In the genomic region with DNA sequence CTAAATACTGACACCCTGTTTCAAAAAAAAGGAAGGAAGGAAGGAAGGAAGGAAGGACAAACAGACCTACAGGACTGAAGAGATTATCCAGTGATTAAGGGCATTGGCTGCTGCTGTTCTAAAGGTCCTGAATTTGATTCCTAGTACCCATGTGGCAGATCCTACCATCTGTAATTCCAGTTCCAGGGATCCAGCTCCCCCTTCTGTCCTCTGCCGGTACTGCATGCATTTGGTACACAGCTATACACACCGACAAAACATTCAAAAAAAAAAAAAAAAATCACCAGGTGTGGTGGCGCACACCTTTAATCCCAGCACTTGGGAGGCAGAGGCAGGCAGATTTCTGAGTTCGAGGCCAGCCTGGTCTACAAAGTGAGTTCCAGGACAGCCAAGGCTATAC, we compare ENCODE assay signal across 9 mouse cellular contexts. TPM values are rescaled to one million over a fixed set of nuclear protein-coding genes. Genes with fewer than 3 reads are reported as not detected.
A peak's percentile ranks its signal among the peaks of the same experiment; 100 is the strongest.
DNase-seq lines count a peak whose midpoint lies in the region; ATAC-seq and TF ChIP-seq lines count a peak whose summit lies in the region.
"Had no signal": no experiment of that assay in that cellular context is flagged by ENCODE, and none has a peak within 500 bp of the region (broad histone marks: within the 10 kb centered on the region; RNA-seq: fewer than 3 reads in every experiment).

No protein-coding gene starts in this region.

- peak; percentile 41 for DNase-seq in forebrain, embryonic 10.5 days (ENCODE audit: extremely low spot score, low spot score)
- peak; percentile 20 for DNase-seq in midbrain, embryonic 14.5 days
- DNase-seq in cerebellum, postnatal 36 days, result peak; percentile 36 to 39
- no peak for DNase-seq in liver, embryonic 14.5 days (ENCODE audit: low read depth in 3 of 3, low spot score in 3 of 3)
- peak; percentile 61 for DNase-seq in thymus, postnatal 25 days

- peaks cover 5% of the 10 kb centered on the region for H3K4me1 ChIP-seq in forebrain, embryonic 10.5 days
- H3K4me1 ChIP-seq in forebrain, embryonic 16.5 days (replicated peaks; ENCODE audit: control insufficient read depth, insufficient read depth, low read length), result no peaks in the 10 kb centered on the region
- no peaks in the 10 kb centered on the region for H3K4me1 ChIP-seq in midbrain, embryonic 14.5 days (ENCODE audit: control insufficient read depth, insufficient read depth, low read length)
- peaks cover 2% of the 10 kb centered on the region; the same call in 1 of the 2 replicates for H3K4me1 ChIP-seq in midbrain, embryonic 15.5 days
- peaks cover 0 to 4% of the 10 kb centered on the region in 2 experiments; a peak in 1 of 4 replicates for H3K4me1 ChIP-seq in liver, embryonic 14.5 days (replicated peaks; ENCODE audit: control insufficient read depth in 2 of 2, insufficient read depth in 2 of 2, low read length in 1 of 2)
- H3K4me1 ChIP-seq: hindbrain, embryonic 15.5 days had no signal

- no peaks in the 10 kb centered on the region for H3K9me3 ChIP-seq in forebrain, embryonic 10.5 days
- H3K9me3 ChIP-seq in forebrain, embryonic 16.5 days (ENCODE audit: control insufficient read depth, low read length), result no peaks in the 10 kb centered on the region
- no peaks in the 10 kb centered on the region for H3K9me3 ChIP-seq in midbrain, embryonic 14.5 days (ENCODE audit: control insufficient read depth, low read length)
- no peaks in the 10 kb centered on the region for H3K9me3 ChIP-seq in midbrain, embryonic 15.5 days
- H3K9me3 ChIP-seq in liver, embryonic 14.5 days (ENCODE audit: control insufficient read depth, low read length), result no peaks in the 10 kb centered on the region
- H3K9me3 ChIP-seq: hindbrain, embryonic 15.5 days had no signal

- H3K4me2 ChIP-seq in forebrain, embryonic 16.5 days (ENCODE audit: low read length), result no peak overlapping the region
- H3K4me2 ChIP-seq in midbrain, embryonic 14.5 days (ENCODE audit: low read length), result no peak overlapping the region
- no peak overlapping the region for H3K4me2 ChIP-seq in midbrain, embryonic 15.5 days
- no peak overlapping the region for H3K4me2 ChIP-seq in liver, embryonic 14.5 days (ENCODE audit: low read depth)
- H3K4me2 ChIP-seq: hindbrain, embryonic 15.5 days had no signal

- no peaks in the 10 kb centered on the region for H3K27me3 ChIP-seq in forebrain, embryonic 10.5 days (ENCODE audit: poor library complexity, severe bottlenecking)
- H3K27me3 ChIP-seq in forebrain, embryonic 16.5 days (replicated peaks; ENCODE audit: control insufficient read depth, insufficient read depth, low read length), result no peaks in the 10 kb centered on the region
- no peaks in the 10 kb centered on the region for H3K27me3 ChIP-seq in midbrain, embryonic 14.5 days (ENCODE audit: control insufficient read depth, insufficient read depth, low read length)
- H3K27me3 ChIP-seq in midbrain, embryonic 15.5 days (replicated peaks), result no peaks in the 10 kb centered on the region
- no peaks in the 10 kb centered on the region for H3K27me3 ChIP-seq in liver, embryonic 14.5 days (ENCODE audit: control insufficient read depth, insufficient read depth, low read length)
- H3K27me3 ChIP-seq: hindbrain, embryonic 15.5 days had no signal

- WGBS in forebrain, embryonic 10.5 days, result 67% methylated on average over 4 of the region's 4 CpGs
- 73% methylated on average over 3 of the region's 4 CpGs for WGBS in forebrain, embryonic 16.5 days
- WGBS in midbrain, embryonic 14.5 days, result 70% methylated on average over 3 of the region's 4 CpGs
- WGBS in midbrain, embryonic 15.5 days, result 65% methylated on average over 4 of the region's 4 CpGs
- 50% methylated on average over 3 of the region's 4 CpGs for WGBS in liver, embryonic 14.5 days (ENCODE audit: insufficient replicate concordance)

- H3K9ac ChIP-seq in forebrain, embryonic 16.5 days (replicated peaks; ENCODE audit: low read depth, low read length), result no peak overlapping the region
- H3K9ac ChIP-seq in midbrain, embryonic 14.5 days (replicated peaks; ENCODE audit: low read length), result no peak overlapping the region
- no peak overlapping the region for H3K9ac ChIP-seq in midbrain, embryonic 15.5 days
- no peak overlapping the region for H3K9ac ChIP-seq in liver, embryonic 14.5 days (replicated peaks)
- H3K9ac ChIP-seq: hindbrain, embryonic 15.5 days had no signal

- no peak overlapping the region for H3K27ac ChIP-seq in forebrain, embryonic 10.5 days
- no peak overlapping the region for H3K27ac ChIP-seq in forebrain, embryonic 16.5 days (ENCODE audit: low read length)
- H3K27ac ChIP-seq in midbrain, embryonic 14.5 days (replicated peaks; ENCODE audit: low read depth, low read length), result no peak overlapping the region
- H3K27ac ChIP-seq in midbrain, embryonic 15.5 days, result no peak overlapping the region
- H3K27ac ChIP-seq in liver, embryonic 14.5 days, result no peak overlapping the region
- H3K27ac ChIP-seq: hindbrain, embryonic 15.5 days had no signal

- TF ChIP-seq EP300 in liver, embryonic 14.5 days (IDR thresholded peaks at IDR 0.05; ENCODE audit: low read depth), result no peak

- no peak for ATAC-seq in forebrain, embryonic 16.5 days
- ATAC-seq in midbrain, embryonic 14.5 days (ENCODE audit: low FRiP score, low TSS enrichment), result no peak
- ATAC-seq in midbrain, embryonic 15.5 days (replicated peaks), result no peak
- ATAC-seq in liver, embryonic 14.5 days (ENCODE audit: insufficient read depth), result no peak
- no peak for ATAC-seq in monocyte, adult 5-6 weeks (replicated peaks; ENCODE audit: insufficient number of reproducible peaks, low FRiP score, low TSS enrichment, poor library complexity, severe bottlenecking)

- peaks cover 21% of the 10 kb centered on the region for H3K36me3 ChIP-seq in forebrain, embryonic 10.5 days (replicated peaks)
- H3K36me3 ChIP-seq in forebrain, embryonic 16.5 days (ENCODE audit: control insufficient read depth, insufficient read depth), result no peaks in the 10 kb centered on the region
- peaks cover 11% of the 10 kb centered on the region for H3K36me3 ChIP-seq in midbrain, embryonic 14.5 days (ENCODE audit: control insufficient read depth, insufficient read depth, low read length)
- no peaks in the 10 kb centered on the region for H3K36me3 ChIP-seq in midbrain, embryonic 15.5 days (replicated peaks)
- H3K36me3 ChIP-seq in liver, embryonic 14.5 days (replicated peaks; ENCODE audit: control insufficient read depth, insufficient read depth, low read depth), result no peaks in the 10 kb centered on the region

- H3K4me3 ChIP-seq in forebrain, embryonic 10.5 days, result no peak overlapping the region
- H3K4me3 ChIP-seq in forebrain, embryonic 16.5 days (replicated peaks; ENCODE audit: low read length), result no peak overlapping the region
- H3K4me3 ChIP-seq in midbrain, embryonic 14.5 days (replicated peaks; ENCODE audit: low read depth, low read length), result no peak overlapping the region
- H3K4me3 ChIP-seq in midbrain, embryonic 15.5 days, result no peak overlapping the region
- H3K4me3 ChIP-seq in liver, embryonic 14.5 days (ENCODE audit: insufficient read depth in 1 of 2, low read depth in 2 of 2, low read length in 2 of 2), result no peak overlapping the region
- H3K4me3 ChIP-seq: hindbrain, embryonic 15.5 days had no signal

- TF ChIP-seq CTCF in liver, embryonic 14.5 days (IDR thresholded peaks at IDR 0.05; ENCODE audit: low read depth), result peak; percentile 71

RNA-seq across cellular contexts. Expression of gene Uvrag, which starts 45.8 kb away (rescaled TPM):
- polyA plus RNA-seq in forebrain, embryonic 10.5 days (2016; fragmentation: Nextera tagmentation; extraction: Ambion mirVana), result 9.8 and 10.4 TPM in 2 replicates
- 18.3 and 19.4 TPM in 2 replicates for polyA plus RNA-seq in forebrain, embryonic 16.5 days (2015; fragmentation: Nextera tagmentation; extraction: Ambion mirVana)
- polyA plus RNA-seq in midbrain, embryonic 14.5 days (2014; fragmentation: Nextera tagmentation; extraction: Ambion mirVana), result 16.6 and 21.0 TPM in 2 replicates
- 16.8 and 18.2 TPM in 2 replicates for polyA plus RNA-seq in midbrain, embryonic 15.5 days (2015; fragmentation: Nextera tagmentation; extraction: Ambion mirVana)
- 2.4 and 3.9 TPM in 2 replicates for polyA plus RNA-seq in liver, embryonic 14.5 days (2012; rRNA removed)
- polyA plus RNA-seq in liver, embryonic 14.5 days (2014; fragmentation: Nextera tagmentation; extraction: Ambion mirVana), result 5.7 and 7.4 TPM in 2 replicates
- 90.8 to 94.9 TPM (median 92.1 TPM) in 3 replicates for total RNA-seq in monocyte, adult 5-6 weeks (2017)

Comparison
In these comparisons a context has a peak if more than half of its experiments do, and no peak if none do; other contexts are left out.
1. DNase-seq: peak in forebrain, embryonic 10.5 days (single experiment), midbrain, embryonic 14.5 days (single experiment), cerebellum, postnatal 36 days (2 of 2) and thymus, postnatal 25 days (single experiment); none in liver, embryonic 14.5 days (0 of 3).